Mouse (Mus musculus): ENCODE measurements around the gene Axin2. TPM values are rescaled to one million over a fixed set of nuclear protein-coding genes. Genes with fewer than 3 reads are reported as not detected.
"Not testable (repeated sequence)": the region's sequence is repeated elsewhere in the genome, so short reads cannot be mapped to it uniquely, and the experiment has no call there.

Gene Axin2
- 1 to 10 TPM; 8.3 to 8.5 TPM for total RNA-seq (2021)
- long read RNA-seq, experiment 1, partial matches to known transcripts, result 1 of 1 reads
- long read RNA-seq, experiment 1, other reads (novel, unspliced or antisense), result 0 of 1 reads
- long read RNA-seq, experiment 2, partial matches to known transcripts, result 0 of 4 reads
- long read RNA-seq, experiment 2, other reads (novel, unspliced or antisense), result 4 of 4 reads

DNA sequence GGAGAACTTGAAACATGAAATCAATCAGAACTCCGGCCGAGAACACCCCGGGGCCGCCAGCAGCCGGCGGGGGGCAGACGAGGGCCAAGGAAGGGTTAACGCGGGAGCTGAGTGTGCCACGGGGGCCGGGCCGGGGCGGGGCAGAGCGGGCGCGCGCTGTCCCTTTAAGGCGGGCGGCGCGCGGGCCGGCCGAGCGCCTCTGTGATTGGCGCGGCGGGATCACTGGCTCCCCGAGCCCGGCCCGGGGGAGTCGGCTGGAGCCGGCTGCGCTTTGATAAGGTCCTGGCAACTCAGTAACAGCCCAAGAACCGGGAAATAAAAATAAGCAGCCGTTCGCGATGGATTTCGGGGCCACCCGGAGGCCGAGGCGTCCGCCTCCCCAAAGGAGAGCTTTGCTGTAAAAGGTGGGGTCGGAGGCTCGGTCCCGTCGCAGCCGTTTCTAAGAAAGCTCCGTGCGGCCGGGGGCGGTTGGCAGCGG lies at the start of gene Axin2:
Axin2 (plus strand) TSS at position 192 of the 478 bp plus-strand sequence.
- peak; percentile 92 for DNase-seq
- intact Hi-C loops (cut with DNase I; ENCODE audit: low total_unique reads), result loop anchor here (10.0 kb wide), 1 partner anchor 465 kb away; no protein-coding TSS in a partner anchor

DNA sequence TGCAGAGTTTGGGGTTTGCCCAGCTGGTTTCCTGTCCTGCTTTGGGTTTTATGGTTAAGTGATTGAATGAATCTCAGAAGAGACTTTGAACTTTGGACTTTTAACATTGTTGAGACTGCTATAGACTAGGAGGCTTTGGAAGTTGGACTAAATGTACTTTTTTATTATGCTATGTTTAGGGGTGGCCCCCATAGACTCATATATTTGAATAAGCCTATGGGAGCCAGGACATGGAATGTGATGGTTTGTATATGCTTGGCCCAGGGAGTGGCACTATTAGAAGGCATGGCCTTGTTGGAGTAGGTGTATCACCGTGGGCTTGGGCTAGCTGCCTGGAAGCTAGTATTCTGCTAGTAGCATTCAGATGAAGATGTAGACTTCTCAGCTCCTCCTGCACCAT lies 48.9 kb upstream of the Axin2 start:
- intact Hi-C loops (cut with DNase I; ENCODE audit: low total_unique reads); DNase-seq: not testable (repeated sequence)

DNA sequence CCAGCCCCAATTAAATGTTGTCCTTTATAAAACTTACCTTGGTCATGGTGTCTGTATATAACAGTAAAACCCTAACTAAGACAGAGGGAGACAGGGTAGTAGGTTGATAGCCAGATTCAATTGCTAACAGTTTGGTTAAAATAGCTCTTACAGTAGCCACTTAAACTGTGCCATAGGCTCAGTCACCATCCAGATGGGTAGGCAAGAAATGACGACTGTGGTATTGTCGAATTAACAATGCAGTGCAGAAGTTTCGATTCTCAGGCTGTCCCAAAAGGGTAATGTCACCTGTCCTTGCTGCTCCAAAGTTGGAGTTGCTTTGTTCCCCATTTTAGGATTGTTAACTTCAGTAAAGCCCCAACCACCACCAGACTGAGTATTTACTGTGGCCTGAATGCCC lies 48.4 kb upstream of the Axin2 start:
- no peak for DNase-seq
- intact Hi-C loops (cut with DNase I; ENCODE audit: low total_unique reads), result no loop called here

DNA sequence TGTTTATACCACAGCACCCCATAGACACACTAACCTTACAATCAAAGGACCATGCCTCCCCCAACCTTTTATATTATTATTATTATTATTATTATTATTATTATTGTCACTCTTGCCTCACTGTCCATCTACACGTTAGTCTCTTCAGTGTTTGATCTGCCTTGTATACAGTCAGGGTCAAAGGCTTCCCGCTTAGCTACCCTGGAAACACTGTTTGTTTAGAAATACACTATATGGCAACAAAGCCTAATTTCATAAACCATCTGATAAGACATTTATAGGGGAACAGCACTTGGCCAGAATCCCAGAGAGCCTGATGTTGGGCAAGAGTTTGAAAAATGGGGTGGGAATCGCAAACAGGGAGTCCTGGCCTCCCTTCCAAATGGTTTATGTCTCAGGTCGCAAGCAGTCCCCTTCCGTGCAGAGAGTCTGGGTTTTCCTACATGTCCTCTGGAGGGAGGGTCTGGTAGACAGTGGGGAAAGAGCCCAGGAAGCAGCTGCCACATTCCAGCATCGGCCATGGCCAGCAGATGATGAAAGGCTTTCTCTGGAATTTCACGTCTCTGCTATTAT lies 43.4 kb upstream of the Axin2 start:
- DNase-seq, result no peak
- intact Hi-C loops (cut with DNase I; ENCODE audit: low total_unique reads), result no loop called here

DNA sequence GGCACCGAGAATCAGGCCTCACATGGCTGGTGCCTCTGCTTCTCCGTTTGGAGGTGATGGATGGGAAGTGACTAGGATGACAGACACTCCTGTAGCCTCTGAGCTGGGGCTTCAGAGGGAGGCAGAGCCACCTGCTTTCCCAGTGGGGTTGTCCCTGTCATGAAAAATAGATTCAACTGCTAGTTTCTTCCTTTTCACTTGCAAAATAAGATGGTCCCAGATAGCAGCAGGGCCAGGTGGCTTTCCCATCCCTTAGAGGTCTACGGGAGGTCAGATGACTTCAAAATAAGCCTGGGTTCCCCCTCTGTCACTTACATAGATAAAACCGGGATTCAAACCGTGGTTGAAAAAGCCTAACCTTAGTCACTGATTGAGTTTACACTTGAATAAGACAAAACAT lies 42.6 kb upstream of the Axin2 start:
- intact Hi-C loops (cut with DNase I; ENCODE audit: low total_unique reads), result no loop called here

DNA sequence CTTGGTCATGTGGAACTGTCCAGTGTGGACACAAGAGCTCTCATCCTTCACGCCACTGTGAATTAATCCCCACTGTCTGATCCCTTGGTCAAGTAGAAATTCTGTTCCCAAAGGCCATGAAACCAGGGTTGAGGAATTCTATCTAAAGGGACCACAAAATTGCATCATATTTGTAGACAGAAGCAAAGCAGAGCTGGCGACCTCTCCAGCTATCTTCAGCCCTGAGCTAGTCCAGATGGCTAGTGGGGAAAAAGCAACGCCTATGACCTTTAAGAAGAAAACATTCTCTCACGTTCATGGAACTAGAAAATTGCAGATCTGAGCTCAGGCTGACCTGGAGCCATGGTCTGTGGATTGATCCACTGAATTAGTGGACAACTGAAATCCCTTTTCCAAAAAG lies 39.6 kb upstream of the Axin2 start:
- intact Hi-C loops (cut with DNase I; ENCODE audit: low total_unique reads), result no loop called here
- DNase-seq, result no peak

More for the DNA sequence above, 42.6 kb upstream of the Axin2 start:
- no peak for DNase-seq

DNA sequence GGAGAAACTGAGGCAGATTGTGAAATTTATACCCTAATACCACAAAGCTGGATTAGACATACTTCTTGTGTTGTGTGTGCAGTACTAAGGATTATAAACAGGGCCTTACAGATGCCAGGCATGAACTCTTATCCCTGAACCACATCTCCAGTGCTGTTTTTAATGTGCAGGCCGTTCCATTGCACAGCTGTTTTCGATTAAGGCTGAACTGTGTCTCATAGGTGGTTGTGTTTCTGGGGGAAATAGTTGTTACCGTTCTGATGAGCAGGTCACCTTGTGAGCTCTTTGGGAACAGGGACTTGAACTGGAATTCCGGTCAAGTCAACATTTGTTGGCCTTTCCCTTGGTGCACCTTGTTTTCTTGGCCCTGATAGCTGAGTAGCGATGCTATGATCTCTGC lies 38.5 kb upstream of the Axin2 start:
- no peak for DNase-seq
- intact Hi-C loops (cut with DNase I; ENCODE audit: low total_unique reads), result no loop called here

DNA sequence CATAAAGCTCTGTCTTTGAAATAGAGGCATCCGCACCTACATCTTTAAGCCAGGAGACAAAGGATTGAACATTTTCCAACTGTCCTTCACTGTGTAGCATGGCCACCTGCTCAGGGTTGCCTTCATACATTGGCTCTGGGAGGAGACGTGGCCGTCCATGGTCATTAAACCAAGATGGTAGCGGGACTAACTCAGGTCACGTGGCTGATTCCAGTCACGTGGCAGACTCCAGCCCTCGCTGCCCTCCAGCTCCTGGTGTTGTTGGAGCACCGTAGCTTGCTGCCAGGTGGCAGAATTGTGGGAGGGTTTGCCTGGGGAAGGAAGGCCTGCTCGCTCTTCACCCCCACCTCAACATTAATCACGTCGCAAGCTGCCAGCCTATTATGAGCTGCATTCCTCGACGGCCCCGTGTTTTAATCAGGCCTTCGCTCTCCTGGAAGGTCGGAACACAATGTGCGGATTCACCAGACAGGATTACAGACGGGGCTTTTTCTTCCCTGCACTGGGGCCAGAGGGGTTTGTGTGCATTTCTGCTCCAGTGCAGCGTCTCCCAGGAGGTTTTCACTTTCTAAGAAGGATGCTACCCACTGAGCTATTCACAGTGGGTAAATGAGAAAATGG lies 34.8 kb upstream of the Axin2 start:
- DNase-seq, result no peak
- intact Hi-C loops (cut with DNase I; ENCODE audit: low total_unique reads), result no loop called here

DNA sequence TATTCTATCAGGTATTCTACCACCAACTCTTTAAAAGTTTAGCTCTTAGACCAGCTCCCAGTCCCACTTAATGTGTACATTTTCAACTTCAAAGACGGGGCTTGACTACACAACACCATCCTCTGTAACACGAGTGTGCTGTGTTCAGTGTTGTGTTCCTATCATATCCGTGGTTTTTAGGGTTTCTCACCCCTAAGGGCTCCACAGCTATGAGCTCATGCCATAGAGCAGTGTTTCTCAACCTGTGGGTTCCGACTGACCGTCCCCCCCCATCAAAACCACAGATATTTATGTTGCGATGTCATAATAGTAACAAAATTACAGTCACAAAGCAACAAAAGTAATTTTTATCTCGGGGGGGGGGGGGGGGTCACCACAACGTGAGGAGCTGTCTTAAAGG lies 34.1 kb upstream of the Axin2 start:
- DNase-seq, result no peak
- intact Hi-C loops (cut with DNase I; ENCODE audit: low total_unique reads), result no loop called here

DNA sequence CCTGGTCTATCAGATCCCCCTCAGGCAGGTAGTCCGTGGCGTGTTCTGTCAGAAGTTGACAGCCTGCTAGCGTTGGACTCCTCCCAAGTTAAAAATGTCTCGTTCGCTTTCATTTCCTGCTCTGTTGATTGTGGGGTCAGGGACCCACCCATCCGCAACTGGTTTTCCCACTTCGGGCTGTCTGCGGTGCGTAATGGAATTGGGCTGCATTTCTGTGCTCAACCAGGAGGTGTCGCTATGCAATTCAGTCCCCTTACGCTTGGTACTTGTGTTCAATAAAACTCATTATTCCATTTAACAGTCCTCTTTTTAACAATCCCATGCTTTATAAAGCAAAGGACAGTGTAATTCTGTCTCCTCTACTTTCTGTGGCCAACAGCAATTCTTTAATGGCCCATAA lies 31.0 kb upstream of the Axin2 start:
- DNase-seq, result no peak
- intact Hi-C loops (cut with DNase I; ENCODE audit: low total_unique reads), result no loop called here

DNA sequence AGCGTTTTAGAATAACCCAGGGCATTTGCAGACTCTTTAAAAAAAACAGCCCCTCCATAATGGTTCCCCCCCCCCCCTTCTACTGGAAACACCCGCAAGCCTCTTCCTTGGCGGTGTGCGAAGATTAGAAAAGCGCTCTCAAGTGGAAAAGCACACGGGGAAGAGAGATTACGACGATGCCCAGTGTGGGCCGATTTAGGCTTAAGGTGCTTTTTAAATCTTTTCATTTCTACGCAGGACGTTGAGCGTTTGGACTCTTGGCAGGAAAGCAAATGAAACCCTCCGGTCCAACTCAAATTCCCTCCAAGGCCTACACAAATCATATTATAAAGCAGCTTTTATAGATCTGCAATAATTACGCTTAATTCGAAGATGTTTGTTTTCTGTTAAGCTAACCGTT lies 29.6 kb upstream of the Axin2 start:
- no peak for DNase-seq
- intact Hi-C loops (cut with DNase I; ENCODE audit: low total_unique reads), result no loop called here

DNA sequence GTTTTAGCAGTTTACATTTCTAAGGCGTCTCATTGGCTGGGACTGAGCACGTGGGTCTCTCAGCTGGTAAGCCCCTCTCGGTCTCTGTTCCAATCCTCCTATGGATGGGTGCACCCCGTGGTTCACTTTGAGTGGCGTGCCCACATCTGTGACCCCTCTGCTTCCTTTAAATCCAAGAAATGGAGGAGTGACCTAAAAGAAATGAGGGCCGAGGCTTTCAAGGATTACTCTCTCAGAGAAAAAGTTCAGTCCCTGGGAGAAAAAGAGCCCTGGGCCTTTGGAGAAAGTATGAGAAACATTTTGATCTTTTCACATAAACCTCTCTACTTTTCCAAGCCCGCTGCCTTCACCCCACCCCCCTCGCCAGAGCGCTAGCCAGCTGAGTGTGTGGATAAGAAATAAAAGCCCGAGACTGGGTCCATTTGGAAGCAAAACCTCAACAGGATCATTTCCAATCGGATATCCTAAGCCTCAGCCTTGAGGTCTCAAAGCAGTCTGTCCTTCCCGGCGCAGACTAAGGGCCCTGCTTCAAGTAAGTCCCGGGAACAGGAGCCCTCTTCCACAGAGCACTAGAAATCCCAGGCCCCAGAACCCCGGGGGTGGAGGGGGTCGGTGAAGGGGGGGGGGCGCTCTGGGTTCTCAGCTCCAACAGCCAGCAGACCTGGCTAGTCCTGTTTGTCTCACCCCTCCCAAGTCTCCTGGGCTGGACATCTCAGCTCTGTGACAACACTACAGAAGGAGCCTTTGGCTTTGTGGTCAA lies 28.9 kb upstream of the Axin2 start:
- intact Hi-C loops (cut with DNase I; ENCODE audit: low total_unique reads), result no loop called here
- DNase-seq, result peak; percentile 43

DNA sequence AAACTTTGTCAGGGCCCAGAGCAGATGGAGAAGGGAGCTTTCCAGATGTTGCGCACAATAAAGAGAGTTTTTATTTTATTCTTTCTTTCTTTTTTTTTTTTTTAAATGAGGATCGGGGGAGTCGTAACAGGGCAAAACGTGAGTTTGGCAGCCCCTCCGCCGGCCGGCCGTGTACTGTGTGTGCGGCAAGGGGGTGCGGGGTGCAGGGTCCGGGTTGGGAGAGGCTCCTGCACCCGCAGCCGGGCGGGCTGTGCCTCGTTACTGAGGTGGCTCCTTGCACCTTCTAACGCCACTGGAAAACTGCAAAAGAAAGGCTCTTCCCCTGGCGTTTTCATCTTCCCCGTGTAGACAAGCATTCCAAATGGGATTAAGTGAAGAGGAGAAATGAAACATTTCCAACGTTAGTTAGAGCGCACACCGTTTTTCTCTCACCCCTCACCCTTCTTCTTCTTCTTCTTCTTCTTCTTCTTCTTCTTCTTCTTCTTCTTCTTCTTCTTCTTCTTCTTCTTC lies 28.2 kb upstream of the Axin2 start:
- intact Hi-C loops (cut with DNase I; ENCODE audit: low total_unique reads), result no loop called here
- no peak for DNase-seq

DNA sequence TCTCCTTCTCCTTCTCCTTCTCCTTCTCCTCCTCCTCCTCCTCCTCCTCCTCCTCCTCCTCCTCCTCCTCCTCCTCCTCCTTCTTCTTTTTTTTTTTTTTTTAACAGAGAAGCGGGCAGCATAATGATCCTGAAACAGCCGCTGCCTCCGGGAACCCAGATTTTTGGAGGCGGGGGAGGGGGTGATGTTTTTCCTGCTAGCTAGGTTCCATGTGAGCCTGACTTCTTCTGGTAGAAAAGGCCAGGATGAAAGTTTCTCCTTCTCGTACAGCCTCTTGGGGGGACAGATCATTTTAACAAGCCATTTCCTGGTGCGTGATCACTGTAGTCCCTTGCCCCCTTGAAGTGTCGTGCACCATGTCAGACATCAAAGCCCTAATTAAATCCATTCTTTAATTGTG lies 27.7 kb upstream of the Axin2 start:
- no peak for DNase-seq
- intact Hi-C loops (cut with DNase I; ENCODE audit: low total_unique reads), result no loop called here

DNA sequence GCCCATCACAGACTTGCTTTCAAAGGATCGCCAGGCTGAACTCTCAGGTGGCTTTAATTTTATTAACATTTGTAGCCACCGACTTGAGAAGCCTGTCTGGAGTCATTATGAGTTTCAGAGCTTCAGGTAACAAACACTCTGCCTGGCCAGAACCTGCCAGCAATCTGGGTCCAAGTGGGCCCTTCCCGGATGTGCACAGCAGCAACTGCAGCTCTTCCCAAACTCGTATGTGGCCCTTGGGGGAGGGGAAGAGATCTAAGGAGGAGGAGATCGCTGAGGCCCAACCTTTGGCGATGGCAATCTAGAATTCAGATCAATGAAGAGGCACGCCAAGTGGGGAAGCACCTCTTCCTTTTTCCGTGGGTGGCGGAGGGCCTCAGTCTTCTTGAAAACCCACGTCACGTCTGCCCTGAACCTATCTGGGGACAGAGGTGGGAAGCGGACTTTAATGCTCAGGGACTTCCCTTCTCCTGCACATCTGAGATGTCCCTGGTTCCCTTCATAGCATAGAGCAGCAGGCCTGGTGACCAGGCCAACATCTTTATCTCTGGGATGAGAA lies 26.8 kb upstream of the Axin2 start:
- DNase-seq, result no peak
- intact Hi-C loops (cut with DNase I; ENCODE audit: low total_unique reads), result no loop called here

DNA sequence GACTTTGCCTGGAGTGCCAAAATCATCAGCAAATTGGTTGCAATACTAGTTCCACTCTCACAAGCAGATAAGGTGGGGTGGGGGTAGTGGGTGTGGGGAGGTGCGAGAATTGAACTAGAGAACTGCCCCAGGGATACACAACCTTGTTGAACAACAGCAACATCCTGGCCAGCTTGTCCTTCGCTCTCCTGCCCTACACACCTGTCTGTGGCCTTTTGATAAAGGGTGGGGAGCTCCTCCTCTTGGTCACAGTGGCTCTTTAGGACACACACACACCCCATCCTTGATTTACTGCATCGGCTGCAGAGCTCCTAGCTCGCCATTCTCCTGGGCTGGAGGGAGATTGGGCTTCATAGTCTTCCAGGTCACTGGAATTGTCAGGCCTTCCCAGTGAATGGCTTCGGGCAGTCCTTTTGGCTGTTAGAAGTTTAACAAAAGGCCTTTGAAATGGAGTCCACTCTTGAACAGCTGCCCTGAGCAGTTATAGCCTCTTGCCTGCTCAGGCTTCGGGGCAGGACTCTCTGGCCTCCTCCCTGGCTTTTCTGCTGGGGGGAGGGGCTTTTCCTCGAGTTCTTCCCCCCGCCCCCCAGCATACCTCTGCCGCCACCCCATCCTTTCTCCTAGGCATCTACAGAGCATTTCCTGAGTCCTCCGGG lies 26.2 kb upstream of the Axin2 start:
- intact Hi-C loops (cut with DNase I; ENCODE audit: low total_unique reads), result no loop called here

DNA sequence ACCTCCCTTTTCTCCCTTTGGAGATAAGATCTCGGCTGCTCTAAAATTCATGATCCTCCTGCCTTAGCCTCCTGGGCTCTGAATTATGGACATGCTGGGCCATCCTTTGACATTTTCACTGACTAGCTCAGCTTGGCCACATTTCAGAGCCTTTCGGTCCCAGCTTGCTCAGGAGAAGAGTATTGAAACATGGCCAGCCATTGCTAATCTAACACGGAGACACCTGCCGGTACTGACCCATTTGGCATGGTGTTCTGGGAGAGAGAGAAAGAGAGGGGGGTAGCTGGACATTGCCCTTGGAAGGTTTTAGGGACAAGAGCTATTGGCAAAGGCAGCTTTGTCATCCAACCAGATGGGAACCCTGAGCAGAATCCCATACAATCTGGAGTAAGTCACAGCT lies 23.1 kb upstream of the Axin2 start:
- DNase-seq, result no peak
- intact Hi-C loops (cut with DNase I; ENCODE audit: low total_unique reads), result no loop called here

More for the DNA sequence above, 26.2 kb upstream of the Axin2 start:
- no peak for DNase-seq

DNA sequence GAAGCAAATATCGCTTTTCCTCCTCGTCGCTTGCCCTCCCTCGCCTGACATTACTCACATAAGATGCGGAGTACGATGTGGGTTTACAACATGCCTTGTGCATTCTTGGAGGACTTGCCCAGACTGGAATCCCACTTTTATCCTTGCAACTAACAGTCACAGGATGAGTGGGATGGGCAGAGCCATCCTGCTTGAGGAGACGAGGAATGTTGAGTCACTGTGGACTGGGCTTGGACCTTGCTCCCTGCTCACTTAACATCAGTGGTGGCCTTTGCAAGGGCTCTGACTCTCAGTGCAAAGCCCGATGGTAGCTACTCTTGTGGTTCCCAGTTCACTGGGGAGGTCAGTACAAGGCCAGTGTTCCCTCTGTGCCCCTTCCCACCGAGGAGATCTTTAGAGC lies 22.1 kb upstream of the Axin2 start:
- no peak for DNase-seq
- intact Hi-C loops (cut with DNase I; ENCODE audit: low total_unique reads), result no loop called here

DNA sequence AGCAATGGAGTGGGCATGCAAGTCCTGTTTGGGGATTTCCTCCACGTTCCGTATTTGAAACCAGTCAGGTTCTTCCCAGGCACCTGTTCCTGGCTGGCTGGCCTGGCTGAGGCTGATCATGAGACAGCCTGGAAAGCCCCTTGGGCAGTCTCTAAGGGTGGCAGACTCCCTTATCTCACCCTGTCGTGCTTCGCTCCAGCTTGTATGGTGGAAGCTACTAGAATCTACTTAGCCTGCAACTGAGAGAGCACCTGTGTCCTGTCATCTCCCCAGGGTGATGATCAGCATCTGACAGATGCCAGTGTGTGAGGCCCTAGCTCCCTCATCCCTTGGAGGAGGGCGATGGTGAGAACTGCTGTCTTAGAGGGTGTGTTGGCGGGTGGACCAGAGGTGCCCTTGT lies 21.7 kb upstream of the Axin2 start:
- intact Hi-C loops (cut with DNase I; ENCODE audit: low total_unique reads), result no loop called here
- DNase-seq, result no peak

Measured in gastrocnemius, postnatal 14 days (tissue).